Mouse (Mus musculus) heart, adult 18-20 months (tissue): ENCODE results near the gene Gm49396. TPM values are rescaled to one million over a fixed set of nuclear protein-coding genes. Genes with fewer than 3 reads are reported as not detected.
A peak's percentile ranks its signal among the peaks of the same experiment; 100 is the strongest.

Source experiments
- DNase-seq, 2 experiments: peaks; one replicate each; pipeline ENCODE4 v3.0.0; 2021 to 2022; ENCODE audit warnings: mixed read lengths in 1 of 2
- microRNA-seq, 2 experiments: library from miRNA; unstranded; fragments of <30 nt; microRNA quantifications; one replicate each; pipeline ENCODE4 v1.2.0; 2022
- total RNA-seq, 2 experiments: library from RNA; stranded (reverse); gene quantifications; 2 replicates each; pipeline ENCODE4 v1.2.3; 2021

The Gm49396 gene
- total RNA-seq, 2 experiments from 2014 or later, result 0.35 to 1.1 TPM

- DNase-seq, result peak; percentile 52 to 77
Measured at GRCm38 (mm10) chr7:30610043-30610442, 46.9 kb downstream of the Gm49396 start.

GRCm38 (mm10) chr7:30612654-30613402 lies 49.7 kb downstream of the Gm49396 start, which contains the start of gene Upk1a:
Gene Upk1a (minus strand): TSS chr7:30612847.
- DNase-seq, result no peak

- DNase-seq, result peak; percentile 45 to 70
Measured at GRCm38 (mm10) chr7:30613529-30614112, 50.5 kb downstream of the Gm49396 start.

GRCm38 (mm10) chr7:30614454-30614853 lies 51.3 kb downstream of the Gm49396 start:
- DNase-seq, result no peak

- no peak for DNase-seq
Measured at GRCm38 (mm10) chr7:30615049-30615760, 52.1 kb downstream of the Gm49396 start.

Small RNAs within 50 kb of the gene (microRNA-seq; reads per million reads assigned to microRNA genes)
- gene Gm38670, result 4.1 to 9.5 reads per million in 2 experiments
- 0 to 0.27 reads per million in 2 experiments for gene Mir3569

Other genes starting within 250 kb of the Gm49396 start
- 1 to 10 TPM in 1 of 2 experiments, under 1 TPM in 1; 0.72 to 2.0 TPM for gene Syne4, start 248.5 kb upstream of the Gm49396 start, total RNA-seq
- gene E130208F15Rik, start 241.6 kb upstream of the Gm49396 start, total RNA-seq, result 1 to 10 TPM in 1 of 2 experiments, under 1 TPM in 1; 0.45 to 1.1 TPM
- gene Sdhaf1, start 239.4 kb upstream of the Gm49396 start, total RNA-seq, result 10 to 100 TPM; 13.3 to 13.5 TPM
- gene Lrfn3, start 200.6 kb upstream of the Gm49396 start, total RNA-seq, result 1 to 10 TPM; 1.4 to 1.8 TPM
- gene Tyrobp, start 149.6 kb upstream of the Gm49396 start, total RNA-seq, result 10 to 100 TPM; 18.9 to 22.2 TPM
- gene Hcst, start 143.5 kb upstream of the Gm49396 start, total RNA-seq, result 1 to 10 TPM in 1 of 2 experiments, under 1 TPM in 1; 0.69 to 3.3 TPM
- gene Nfkbid, start 141.6 kb upstream of the Gm49396 start, total RNA-seq, result under 1 TPM; 0.35 to 0.87 TPM
- 1 to 10 TPM; 2.8 to 3.4 TPM for gene Aplp1, start 117.8 kb upstream of the Gm49396 start, total RNA-seq
- gene Kirrel2, start 105.7 kb upstream of the Gm49396 start, total RNA-seq, result not detected
- not detected for gene Nphs1, start 105.0 kb upstream of the Gm49396 start, total RNA-seq
- gene Prodh2, start 69.7 kb upstream of the Gm49396 start, total RNA-seq, result not detected
- gene Arhgap33, start 28.3 kb upstream of the Gm49396 start, total RNA-seq, result under 1 TPM; 0.36 to 0.50 TPM
- gene Hspb6, start 11.2 kb upstream of the Gm49396 start, total RNA-seq, result 100 to 1,000 TPM; 845 to 870 TPM
- 1 to 10 TPM; 2.1 to 4.6 TPM for gene Proser3, start 11.0 kb upstream of the Gm49396 start, total RNA-seq
- 10 to 100 TPM; 16.8 to 18.8 TPM for gene Lin37, start 3.5 kb upstream of the Gm49396 start, total RNA-seq
- gene U2af1l4, start within 50 bp of the Gm49396 start, total RNA-seq, result 10 to 100 TPM; 61.2 to 65.9 TPM
- gene Psenen, start 283 bp downstream of the Gm49396 start, total RNA-seq, result 10 to 100 TPM; 80.1 to 84.4 TPM
- gene Igflr1, start 2.1 kb downstream of the Gm49396 start, total RNA-seq, result under 1 TPM; 0.50 to 0.77 TPM
- gene Kmt2b, start 25.4 kb downstream of the Gm49396 start, total RNA-seq, result 10 to 100 TPM; 13.6 to 18.3 TPM
- gene Zbtb32, start 35.6 kb downstream of the Gm49396 start, total RNA-seq, result under 1 TPM in 1 of 2 experiments, not detected in 1; 0.21 TPM
- gene Upk1a, start 49.5 kb downstream of the Gm49396 start, total RNA-seq, result under 1 TPM in 1 of 2 experiments, not detected in 1; 0.26 TPM
- 1,000 to 10,000 TPM; 4,470 to 4,611 TPM for gene Cox6b1, start 62.8 kb downstream of the Gm49396 start, total RNA-seq
- gene Etv2, start 72.5 kb downstream of the Gm49396 start, total RNA-seq, result not detected
- 10 to 100 TPM; 46.0 to 49.1 TPM for gene Rbm42, start 87.0 kb downstream of the Gm49396 start, total RNA-seq
- 1 to 10 TPM; 4.4 to 6.2 TPM for gene Haus5, start 101.7 kb downstream of the Gm49396 start, total RNA-seq
- under 1 TPM; 0.40 to 0.67 TPM for gene Pmis2, start 108.3 kb downstream of the Gm49396 start, total RNA-seq
- gene 2200002J24Rik, start 135.6 kb downstream of the Gm49396 start, total RNA-seq, result not detected
- under 1 TPM in 1 of 2 experiments, not detected in 1; 0.51 TPM for gene Atp4a, start 148.9 kb downstream of the Gm49396 start, total RNA-seq
- 100 to 1,000 TPM; 238 to 252 TPM for gene Tmem147, start 166.2 kb downstream of the Gm49396 start, total RNA-seq
- gene Gapdhs, start 180.3 kb downstream of the Gm49396 start, total RNA-seq, result not detected
- 1 to 10 TPM; 2.1 to 3.7 TPM for gene Sbsn, start 188.1 kb downstream of the Gm49396 start, total RNA-seq
- gene Dmkn, start 200.4 kb downstream of the Gm49396 start, total RNA-seq, result 1 to 10 TPM; 1.0 to 3.5 TPM
- gene Krtdap, start 224.6 kb downstream of the Gm49396 start, total RNA-seq, result not detected